Mouse (Mus musculus): ENCODE measurements around the gene Slc7a6os. TPM values are rescaled to one million over a fixed set of nuclear protein-coding genes. Genes with fewer than 3 reads are reported as not detected.
"Not testable (repeated sequence)": the region's sequence is repeated elsewhere in the genome, so short reads cannot be mapped to it uniquely, and the experiment has no call there.

Slc7a6os gene
- polyA plus RNA-seq, 1 experiment from 2014 or later: 27.6 TPM

DNA sequence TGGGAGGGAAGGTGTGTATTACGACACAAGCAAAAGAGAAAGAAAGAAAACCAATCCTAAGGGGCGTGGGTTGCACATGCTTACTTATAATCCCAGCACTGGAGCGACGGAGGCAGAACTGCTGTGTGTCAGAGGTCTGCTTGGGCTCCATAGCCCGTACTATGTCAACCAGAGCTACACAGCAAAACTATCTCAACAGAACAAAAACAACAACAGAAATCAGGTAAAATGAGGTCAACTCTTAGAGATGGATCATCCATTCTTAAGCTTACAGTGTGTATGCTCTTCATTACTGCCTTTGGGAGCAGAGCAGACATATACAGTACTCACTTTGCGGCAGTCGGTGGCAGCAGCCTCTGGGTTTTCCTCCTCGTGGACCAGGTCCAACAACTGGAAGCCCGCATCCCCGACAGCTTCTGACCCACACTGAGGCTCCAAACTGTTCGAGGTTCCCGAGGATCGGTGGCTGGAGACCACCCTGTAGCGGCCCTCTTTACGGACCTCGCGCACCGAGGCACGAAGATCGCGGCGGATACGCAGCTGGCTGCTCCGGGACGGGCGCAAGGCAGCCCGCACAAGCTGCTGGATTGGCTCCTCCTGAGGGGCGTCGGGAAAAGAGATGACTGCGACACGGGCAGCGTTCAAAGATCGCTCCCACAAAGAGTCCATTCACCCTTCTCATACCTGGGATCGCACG is 552 bp downstream of the Slc7a6os start:
- H3K4me2 ChIP-seq (ENCODE audit: low read length): peak overlapping the region; percentile 74
- ATAC-seq (replicated peaks; ENCODE audit: low FRiP score, low read depth) (peak; percentile 73), DNase-seq (ENCODE audit: low spot score) (peak; percentile 64)
- H3K27me3 ChIP-seq (ENCODE audit: insufficient read depth, low read length): no peaks in the 10 kb centered on the region
- peaks cover 16% of the 10 kb centered on the region; the same call in 1 of the 2 replicates for H3K36me3 ChIP-seq (ENCODE audit: insufficient read depth, low read length)
- H3K4me3 ChIP-seq (replicated peaks; ENCODE audit: low read depth, low read length): peak overlapping the region; percentile 84
- peak overlapping the region; percentile 96 for H3K27ac ChIP-seq
- TF ChIP-seq CTCF (IDR thresholded peaks at IDR 0.05; ENCODE audit: low read depth): no peak
- peak overlapping the region; percentile 90 for H3K9ac ChIP-seq (ENCODE audit: low read depth, low read length)
- H3K4me1 ChIP-seq (replicated peaks; ENCODE audit: insufficient read depth, low read length): peaks cover 11% of the 10 kb centered on the region; the same call in 1 of the 2 replicates
- under 1% methylated on average over 35 of the region's 35 CpGs for WGBS
- H3K9me3 ChIP-seq (replicated peaks; ENCODE audit: low read length): no peaks in the 10 kb centered on the region

DNA sequence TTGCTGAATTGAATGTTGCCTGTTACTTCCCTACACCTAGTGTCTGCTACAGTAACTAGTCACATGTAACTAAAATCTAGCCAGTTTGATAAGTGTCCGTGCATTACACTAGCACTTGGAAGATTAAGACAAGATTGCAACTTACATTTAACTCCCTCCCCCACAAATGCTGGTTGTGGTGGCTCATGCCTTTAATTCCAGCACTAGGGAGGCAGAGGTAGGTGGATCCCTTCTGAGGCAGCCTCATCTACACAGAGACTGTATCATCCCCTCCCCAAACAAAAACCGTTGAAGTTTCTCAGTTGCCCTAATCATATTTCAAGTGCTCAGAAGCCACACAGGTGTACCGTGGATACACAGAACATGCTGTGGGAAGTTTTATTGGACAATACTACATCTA is 11.1 kb downstream of the Slc7a6os start:
- H3K4me2 ChIP-seq (ENCODE audit: low read length); H3K9me3 ChIP-seq (replicated peaks; ENCODE audit: low read length); H3K4me1 ChIP-seq (replicated peaks; ENCODE audit: insufficient read depth, low read length); H3K9ac ChIP-seq (ENCODE audit: low read depth, low read length); H3K27ac ChIP-seq; H3K4me3 ChIP-seq (replicated peaks; ENCODE audit: low read depth, low read length); ATAC-seq (replicated peaks; ENCODE audit: low FRiP score, low read depth); DNase-seq (ENCODE audit: low spot score); H3K27me3 ChIP-seq (ENCODE audit: insufficient read depth, low read length): not testable (repeated sequence)
- peaks cover 38% of the 10 kb centered on the region for H3K36me3 ChIP-seq (ENCODE audit: insufficient read depth, low read length)
- WGBS: 71% methylated on average over 3 of the region's 3 CpGs

DNA sequence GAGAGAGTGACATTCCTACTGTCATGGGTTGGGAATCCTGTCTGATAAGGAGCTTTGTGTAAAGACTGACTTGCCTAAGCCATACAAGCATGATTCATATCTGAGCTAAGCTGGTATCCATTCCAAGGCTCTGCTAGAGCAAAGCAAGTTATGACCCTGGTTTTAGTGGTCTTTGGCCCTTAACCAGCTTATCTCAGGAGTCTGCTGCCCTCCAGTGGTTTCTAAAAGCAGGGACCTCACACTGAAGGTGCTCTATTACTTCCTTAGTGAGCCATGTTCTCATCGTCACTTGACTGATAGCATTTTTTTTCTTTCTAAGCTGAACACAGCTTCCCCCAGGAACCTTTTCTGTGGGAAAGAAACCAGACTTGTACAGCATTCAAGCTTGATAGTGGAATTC is 12.0 kb downstream of the Slc7a6os start:
- ATAC-seq (replicated peaks; ENCODE audit: low FRiP score, low read depth): peak; percentile 40; the same call in 1 of the 2 replicates
- Histone ChIP-seq H3K36me3 (ENCODE audit: insufficient read depth, low read length) (peaks cover 33% of the 10 kb centered on the region), H3K27ac (no peak overlapping the region), H3K9me3 (replicated peaks; ENCODE audit: low read length) (no peaks in the 10 kb centered on the region), H3K4me3 (replicated peaks; ENCODE audit: low read depth, low read length) (no peak overlapping the region), H3K9ac (ENCODE audit: low read depth, low read length) (no peak overlapping the region), H3K27me3 (ENCODE audit: insufficient read depth, low read length) (no peaks in the 10 kb centered on the region), H3K4me2 (ENCODE audit: low read length) (no peak overlapping the region), H3K4me1 (replicated peaks; ENCODE audit: insufficient read depth, low read length) (no peaks in the 10 kb centered on the region)
- TF ChIP-seq CTCF (IDR thresholded peaks at IDR 0.05; ENCODE audit: low read depth): peak; percentile 85
- 19% methylated on average over 1 of the region's 1 CpGs for WGBS
- peak; percentile 86 for DNase-seq (ENCODE audit: low spot score)

DNA sequence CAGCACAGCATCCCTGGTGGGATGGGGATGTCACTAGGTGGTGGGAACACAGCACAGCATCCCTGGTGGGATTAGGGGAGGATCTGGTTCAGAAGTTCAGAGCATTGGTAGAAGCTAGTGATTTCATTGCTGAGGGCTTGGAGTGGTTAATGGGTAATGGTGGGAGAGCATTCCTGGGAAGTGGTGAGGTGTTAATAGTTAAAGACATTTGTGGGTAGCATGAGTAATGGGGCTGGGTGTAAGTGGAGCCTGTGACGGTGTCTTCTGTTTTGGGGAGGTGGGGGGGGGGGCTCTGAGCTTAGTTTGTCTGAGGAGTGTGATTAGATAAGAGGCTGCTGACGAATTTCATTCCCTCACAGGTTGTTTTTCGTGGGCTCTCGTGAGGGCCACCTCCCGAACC is 16.7 kb downstream of the Slc7a6os start:
- Histone ChIP-seq H3K4me1 (replicated peaks; ENCODE audit: insufficient read depth, low read length) (no peaks in the 10 kb centered on the region), H3K36me3 (ENCODE audit: insufficient read depth, low read length) (peaks cover 28% of the 10 kb centered on the region; the same call in 1 of the 2 replicates), H3K9me3 (replicated peaks; ENCODE audit: low read length) (no peaks in the 10 kb centered on the region), H3K4me3 (replicated peaks; ENCODE audit: low read depth, low read length) (no peak overlapping the region), H3K9ac (ENCODE audit: low read depth, low read length) (no peak overlapping the region), H3K27me3 (ENCODE audit: insufficient read depth, low read length) (no peaks in the 10 kb centered on the region), H3K4me2 (ENCODE audit: low read length) (no peak overlapping the region), H3K27ac (no peak overlapping the region)
- WGBS: 67% methylated on average over 5 of the region's 5 CpGs
- DNase-seq (ENCODE audit: low spot score) (peak; percentile 24), ATAC-seq (replicated peaks; ENCODE audit: low FRiP score, low read depth) (peak; percentile 46; the same call in 1 of the 2 replicates)
- TF ChIP-seq CTCF (IDR thresholded peaks at IDR 0.05; ENCODE audit: low read depth): no peak

DNA sequence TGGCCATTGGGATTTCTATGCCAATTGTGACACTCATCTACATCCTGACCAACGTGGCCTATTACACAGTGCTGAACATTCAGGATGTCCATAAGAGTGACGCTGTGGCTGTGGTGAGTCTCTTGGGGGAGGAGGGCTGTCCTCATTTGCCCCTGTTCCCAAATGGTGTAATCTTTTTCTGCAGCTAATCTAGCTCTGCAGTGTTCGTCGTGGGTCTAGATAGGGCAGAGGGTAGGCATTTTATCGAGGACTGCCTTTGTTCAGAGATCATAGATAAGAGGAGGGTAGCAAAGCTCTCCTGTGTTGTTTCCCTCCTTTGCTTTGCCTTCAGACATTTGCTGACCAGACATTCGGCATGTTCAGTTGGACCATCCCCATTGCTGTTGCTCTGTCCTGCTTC is 17.6 kb downstream of the Slc7a6os start:
- no peak for ATAC-seq (replicated peaks; ENCODE audit: low FRiP score, low read depth)
- Histone ChIP-seq H3K27me3 (ENCODE audit: insufficient read depth, low read length) (no peaks in the 10 kb centered on the region), H3K4me1 (replicated peaks; ENCODE audit: insufficient read depth, low read length) (no peaks in the 10 kb centered on the region), H3K4me3 (replicated peaks; ENCODE audit: low read depth, low read length) (no peak overlapping the region), H3K9ac (ENCODE audit: low read depth, low read length) (no peak overlapping the region), H3K9me3 (replicated peaks; ENCODE audit: low read length) (no peaks in the 10 kb centered on the region), H3K4me2 (ENCODE audit: low read length) (no peak overlapping the region), H3K27ac (no peak overlapping the region), H3K36me3 (ENCODE audit: insufficient read depth, low read length) (peaks cover 28% of the 10 kb centered on the region; the same call in 1 of the 2 replicates)
- TF ChIP-seq CTCF (IDR thresholded peaks at IDR 0.05; ENCODE audit: low read depth): no peak
- WGBS: 87% methylated on average over 6 of the region's 6 CpGs
- no peak for DNase-seq (ENCODE audit: low spot score)

GRCm38 (mm10) chr8:106191639-106192038 is 19.1 kb downstream of the Slc7a6os start:
- Histone ChIP-seq H3K4me3 (replicated peaks; ENCODE audit: low read depth, low read length) (no peak overlapping the region), H3K9me3 (replicated peaks; ENCODE audit: low read length) (no peaks in the 10 kb centered on the region), H3K9ac (ENCODE audit: low read depth, low read length) (no peak overlapping the region), H3K27me3 (ENCODE audit: insufficient read depth, low read length) (no peaks in the 10 kb centered on the region), H3K27ac (no peak overlapping the region), H3K36me3 (ENCODE audit: insufficient read depth, low read length) (peaks cover 25% of the 10 kb centered on the region; the same call in 1 of the 2 replicates), H3K4me2 (ENCODE audit: low read length) (no peak overlapping the region), H3K4me1 (replicated peaks; ENCODE audit: insufficient read depth, low read length) (no peaks in the 10 kb centered on the region)
- no peak for TF ChIP-seq CTCF (IDR thresholded peaks at IDR 0.05; ENCODE audit: low read depth)
- DNase-seq (ENCODE audit: low spot score): no peak
- ATAC-seq (replicated peaks; ENCODE audit: low FRiP score, low read depth): no peak
- 90% methylated on average over 5 of the region's 5 CpGs for whole genome bisulfite sequencing

All from kidney, postnatal 0 days (tissue).